Mouse (Mus musculus) forelimb bud, embryonic 11.5 days (tissue): ENCODE measurements around the gene Zmiz1.
A peak's percentile ranks its signal among the peaks of the same experiment; 100 is the strongest.

Source experiments
- DNase-seq: peaks from one replicate; pipeline ENCODE4 v3.0.0-alpha.2; 2012; ENCODE audit warnings: low read depth, low spot score

Zmiz1 gene

DNA sequence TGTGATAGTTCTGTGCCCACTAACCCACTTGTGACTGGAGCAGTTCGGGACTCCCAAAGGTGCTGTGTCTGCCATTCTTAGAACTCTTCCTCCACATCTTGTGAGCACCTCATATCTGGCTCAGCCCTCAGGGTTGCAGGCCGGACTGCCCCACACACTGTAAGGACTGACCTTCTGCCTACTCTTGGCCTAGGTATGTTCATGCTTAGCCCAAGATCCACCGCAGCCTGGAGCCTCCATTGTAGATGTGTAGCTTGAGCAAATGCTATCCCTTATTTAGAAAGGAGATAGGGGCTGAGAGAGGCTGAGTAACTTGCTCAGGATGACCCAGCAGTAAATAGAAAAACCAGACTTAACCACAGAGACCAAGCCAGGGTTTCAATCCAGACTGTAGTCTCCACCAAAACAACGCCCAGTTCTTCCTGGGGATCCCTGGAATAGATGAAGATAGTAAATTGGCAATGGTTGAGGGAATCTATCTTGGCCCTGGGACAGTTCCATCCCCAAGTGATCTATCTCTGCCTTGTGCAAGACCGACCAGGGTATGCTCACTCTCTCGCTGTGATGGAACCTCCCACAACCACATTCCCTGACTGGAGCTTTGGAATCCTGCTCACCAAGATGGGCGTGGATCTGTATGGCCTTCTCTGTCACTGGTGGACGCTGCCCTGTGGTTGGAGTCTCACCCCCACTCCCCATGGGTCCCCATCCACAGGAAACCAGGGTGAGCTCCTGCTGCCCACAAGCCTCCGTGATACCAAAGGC lies 74.8 kb downstream of the Zmiz1 start:
- no peak for DNase-seq

DNA sequence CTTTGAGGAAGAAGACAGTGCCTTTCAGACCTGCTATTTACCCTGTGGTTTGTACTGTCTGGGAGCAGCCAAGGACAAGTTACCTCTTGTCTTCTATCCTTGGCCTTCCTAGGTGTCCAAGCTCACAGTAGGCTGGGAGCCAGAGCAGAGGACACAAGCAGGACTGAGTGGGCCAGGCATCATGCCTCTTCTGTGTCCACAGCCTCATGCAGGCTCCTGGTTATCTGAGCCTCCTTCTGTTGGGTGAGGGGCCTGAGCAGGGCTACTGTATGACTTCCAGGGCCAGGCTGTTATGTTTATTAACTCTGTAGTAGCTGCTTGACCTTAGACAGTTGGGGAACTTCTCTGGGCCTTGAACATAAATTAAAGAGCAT lies 75.4 kb downstream of the Zmiz1 start:
- DNase-seq = no peak

DNA sequence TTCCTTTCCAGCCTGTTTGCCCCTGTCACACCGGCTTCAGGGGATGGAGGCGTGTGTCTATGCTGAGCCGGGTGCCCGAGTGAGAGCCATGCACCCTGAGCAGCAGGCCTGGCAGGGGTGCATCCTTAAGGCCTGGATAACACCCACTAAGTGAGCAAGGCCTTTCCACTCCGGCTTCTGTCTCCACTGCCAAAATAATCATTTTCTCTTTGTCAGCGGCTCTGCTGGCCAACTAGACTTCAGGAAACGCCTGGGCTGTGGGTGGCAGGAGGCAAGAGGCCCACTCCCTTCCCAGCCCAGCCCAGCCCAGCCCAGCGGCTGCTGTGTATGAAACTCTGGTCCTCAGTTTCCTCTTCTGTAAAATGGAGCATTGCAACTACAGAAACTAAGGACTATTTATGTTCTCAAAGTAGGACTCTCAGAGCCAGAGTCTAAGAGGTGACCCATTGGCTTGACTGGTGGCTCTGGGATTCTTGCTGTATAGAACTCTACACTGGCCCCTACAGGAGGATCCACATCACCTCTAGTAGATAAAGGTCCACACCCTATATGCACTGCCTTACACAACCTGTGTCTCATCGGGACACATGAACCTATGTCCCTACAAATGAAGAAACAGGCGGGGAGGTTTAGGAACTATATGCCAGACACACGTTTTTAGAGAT lies 76.1 kb downstream of the Zmiz1 start:
- no peak for DNase-seq

DNA sequence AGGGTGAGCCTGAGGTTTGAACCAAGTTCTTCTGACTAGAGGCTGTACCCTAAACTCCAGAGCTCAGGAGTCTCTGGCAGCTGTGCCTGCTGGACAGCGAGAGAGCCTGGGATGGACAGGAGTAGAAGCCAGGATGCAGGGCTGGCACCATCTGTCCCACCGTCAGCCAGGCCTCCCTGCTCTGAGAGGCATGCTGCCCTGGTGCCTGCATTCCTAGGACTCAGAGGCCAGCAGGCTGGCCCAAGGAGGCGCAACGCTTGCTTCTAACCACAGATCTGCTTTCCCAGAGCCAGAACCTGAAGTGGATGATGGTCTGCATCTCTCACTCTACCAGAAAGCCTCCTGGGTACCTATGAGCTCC lies 76.6 kb downstream of the Zmiz1 start:
- DNase-seq = no peak

DNA sequence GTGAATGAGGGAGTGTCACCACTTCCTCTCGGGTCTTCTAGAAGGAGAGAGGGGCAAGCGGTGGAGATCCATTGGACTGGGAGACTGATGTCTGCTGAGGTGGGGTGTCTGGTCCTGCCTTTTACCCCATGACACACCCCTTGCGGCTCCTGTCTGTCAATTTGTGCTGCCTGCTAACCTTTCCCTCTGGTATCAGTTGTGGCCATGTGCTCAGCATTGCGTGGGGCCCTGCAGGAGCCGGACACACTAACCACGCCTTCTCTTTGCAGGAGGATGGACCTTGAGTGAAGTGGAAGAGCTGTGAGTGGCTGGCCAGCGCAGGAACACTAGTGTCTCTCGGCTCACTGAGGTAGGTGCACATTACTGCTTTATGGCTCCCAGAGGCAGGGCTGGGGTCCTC lies 77.5 kb downstream of the Zmiz1 start:
- no peak for DNase-seq

DNA sequence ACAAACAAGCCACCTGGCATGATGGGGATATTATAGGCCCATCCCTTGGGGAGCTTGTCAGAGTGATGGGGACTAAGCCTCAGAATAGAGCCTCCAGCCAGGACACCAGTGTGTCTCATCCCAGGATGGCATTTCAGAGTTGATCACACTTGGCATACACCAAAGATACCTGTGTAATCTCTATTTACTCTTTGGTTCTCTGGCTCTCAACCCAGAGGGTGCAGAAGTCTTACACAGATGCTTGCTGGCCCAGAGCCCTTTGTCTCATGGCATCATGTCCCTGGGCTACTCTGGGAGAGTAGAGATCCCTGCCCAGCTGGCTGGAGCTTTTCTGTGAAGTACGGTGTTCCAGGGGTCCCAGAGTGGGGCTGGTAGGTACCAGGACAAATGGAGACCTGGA lies 78.4 kb downstream of the Zmiz1 start:
- no peak for DNase-seq

DNA sequence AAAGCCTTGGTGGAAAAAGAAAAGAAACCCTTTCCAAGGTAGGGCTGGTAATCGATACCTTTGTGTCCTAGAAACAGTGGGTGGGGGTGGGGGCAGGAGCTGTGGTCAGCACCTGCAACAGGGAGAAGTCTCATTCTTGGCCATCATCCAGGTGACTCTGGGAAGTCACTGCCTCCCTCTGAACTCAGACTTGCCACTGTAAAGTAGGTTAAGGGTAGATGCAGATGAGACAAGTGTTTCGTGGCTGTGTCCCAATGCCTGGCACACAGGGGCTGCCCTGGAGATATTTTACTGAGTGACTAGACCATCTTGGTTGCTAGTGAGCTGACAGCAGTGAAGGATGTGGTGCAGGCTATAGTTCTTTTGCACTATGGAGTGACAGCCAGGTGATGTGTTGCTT lies 79.5 kb downstream of the Zmiz1 start:
- no peak for DNase-seq

DNA sequence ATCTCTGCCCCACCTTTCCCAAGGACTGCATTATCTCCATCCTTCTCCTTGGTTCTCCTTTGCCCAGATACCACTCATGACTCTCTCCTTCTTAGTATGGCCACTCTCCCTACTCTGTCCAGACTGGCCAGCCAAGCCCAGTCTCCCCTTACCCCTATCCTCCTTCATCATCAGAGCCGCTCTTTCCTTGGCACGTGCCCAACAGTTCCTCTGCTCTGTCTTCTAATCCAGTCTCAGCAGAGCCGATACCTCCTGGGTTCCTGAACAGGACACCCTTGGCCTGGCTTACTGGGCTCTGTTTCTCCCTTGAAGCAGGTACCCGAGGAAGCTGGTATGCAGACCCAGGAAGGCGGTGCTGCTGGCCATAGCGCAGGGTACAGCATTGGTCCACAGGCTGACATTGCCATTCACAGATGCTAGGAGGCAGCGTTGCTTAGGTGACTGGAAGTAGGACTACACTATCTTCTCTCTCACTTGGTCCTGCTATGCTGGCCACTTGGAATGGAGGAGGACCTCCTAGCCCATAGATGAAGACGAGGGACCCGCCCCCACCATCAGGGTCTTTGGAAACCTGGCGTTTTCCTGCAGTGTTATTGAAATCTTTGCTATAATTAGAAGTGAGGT lies 80.6 kb downstream of the Zmiz1 start:
- no peak for DNase-seq

DNA sequence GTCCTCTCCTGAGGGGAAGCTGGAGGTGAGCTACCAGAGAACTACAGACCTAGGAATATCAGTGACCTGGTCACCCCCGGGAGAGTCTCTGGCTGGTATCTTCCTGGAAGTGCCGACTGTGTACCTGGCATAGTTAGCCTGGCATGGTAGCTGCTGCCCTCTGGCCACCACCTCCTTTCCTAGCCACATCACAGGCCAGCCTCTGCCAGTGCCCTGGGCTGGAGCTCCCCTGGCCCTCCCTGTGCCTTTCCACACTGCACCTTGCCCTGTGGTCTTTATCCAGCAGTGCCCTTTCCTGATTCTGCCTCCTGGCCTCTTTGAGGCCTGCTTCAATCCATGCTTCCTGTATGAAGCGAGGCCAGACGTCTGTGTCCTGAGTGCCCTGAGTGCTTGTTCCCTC lies 81.2 kb downstream of the Zmiz1 start:
- no peak for DNase-seq

DNA sequence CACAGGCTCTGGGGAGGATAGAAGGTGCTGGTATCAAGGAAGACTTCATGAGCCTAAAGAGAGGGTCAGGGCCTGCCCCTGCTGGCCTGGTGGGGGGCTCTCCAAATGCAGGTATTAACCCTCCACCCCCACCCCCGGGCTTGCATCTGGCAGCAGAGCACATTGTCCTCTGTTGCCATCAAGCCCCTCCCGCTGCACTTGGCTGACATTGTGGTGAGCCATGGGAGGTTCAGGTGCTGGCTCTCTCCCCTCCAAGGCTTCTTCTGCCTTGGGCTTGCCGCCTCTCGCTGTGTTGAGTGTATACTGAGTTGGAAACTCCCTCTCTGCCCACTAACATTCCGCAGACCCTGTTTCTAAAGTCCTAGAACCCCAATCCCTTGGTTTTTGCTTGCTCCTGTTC lies 82.2 kb downstream of the Zmiz1 start:
- DNase-seq = no peak

DNA sequence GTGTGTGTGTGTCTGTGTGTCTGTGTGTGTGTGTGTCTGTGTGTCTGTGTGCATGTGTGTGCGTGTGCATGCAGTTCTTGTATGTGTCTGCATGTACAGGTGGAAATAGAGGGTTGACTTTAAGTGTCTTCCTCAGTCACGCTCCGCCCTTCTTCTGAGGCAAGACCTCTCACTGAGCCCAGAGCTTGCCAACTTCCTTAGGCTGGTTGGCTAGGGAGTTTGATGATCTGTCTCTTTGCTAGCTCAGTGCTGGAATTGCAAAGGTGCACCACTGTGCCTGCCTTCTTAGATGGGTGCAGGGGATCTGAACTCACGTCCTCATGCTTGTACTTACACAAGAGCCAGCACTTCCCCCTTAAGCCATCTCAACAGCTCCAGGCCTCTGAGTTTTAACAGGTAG lies 84.1 kb downstream of the Zmiz1 start:
- no peak for DNase-seq

DNA sequence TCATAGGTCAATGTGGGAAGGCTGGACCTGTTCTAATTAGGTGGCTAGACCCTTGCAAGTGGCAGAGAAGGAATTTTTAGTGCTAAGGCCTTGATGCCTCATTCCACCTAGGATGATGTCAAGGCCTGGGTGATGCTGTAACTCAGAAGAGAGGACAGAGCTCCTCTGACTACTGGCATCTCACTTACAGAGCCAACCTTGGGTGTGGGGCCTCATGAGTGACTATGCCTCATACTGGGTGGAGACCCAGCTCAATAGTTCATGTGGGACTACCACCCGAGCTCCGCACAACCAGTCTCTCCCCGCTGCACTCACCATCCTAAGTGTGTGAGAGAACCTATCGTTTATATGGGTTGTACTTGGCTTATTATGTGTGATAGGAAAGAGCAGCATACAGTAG lies 84.9 kb downstream of the Zmiz1 start:
- no peak for DNase-seq

DNA sequence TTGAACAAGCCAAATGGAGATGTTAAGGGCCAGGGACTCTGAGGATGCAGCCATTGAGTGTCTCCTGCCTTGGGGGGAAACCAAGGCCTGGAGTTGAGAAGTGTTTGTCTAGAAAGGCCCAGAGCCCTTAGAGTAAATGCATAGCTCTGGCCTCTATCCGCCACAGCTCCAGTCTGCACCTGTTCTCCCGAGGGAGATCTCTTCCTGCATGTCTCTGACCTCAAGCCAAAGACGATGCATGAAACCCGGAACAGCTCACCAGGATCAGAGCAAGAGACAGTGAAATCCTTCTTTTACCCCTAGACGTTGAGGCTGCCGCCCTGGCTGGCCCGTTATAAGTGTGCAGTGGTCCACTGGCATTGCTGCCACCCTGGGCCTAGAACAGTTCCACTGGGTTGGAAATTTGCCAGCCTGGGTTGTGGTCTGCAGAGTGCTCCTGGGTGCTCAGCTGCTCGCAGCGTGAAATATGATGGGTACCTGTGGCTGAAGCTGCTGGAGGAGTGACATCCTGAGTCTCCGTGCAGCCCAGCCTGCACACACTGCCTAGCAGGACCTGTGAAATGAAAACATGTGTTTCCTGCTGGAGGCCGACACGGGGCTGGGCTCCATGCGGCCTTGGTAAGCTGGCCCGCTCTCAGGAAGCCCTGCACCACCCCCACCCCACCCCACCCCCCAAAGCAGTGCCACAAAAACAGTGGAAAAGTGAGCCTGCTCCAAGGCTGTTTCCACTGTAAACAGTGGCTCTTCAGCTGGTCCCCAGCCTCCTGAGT lies 88.1 kb downstream of the Zmiz1 start:
- peak; percentile 66 for DNase-seq

DNA sequence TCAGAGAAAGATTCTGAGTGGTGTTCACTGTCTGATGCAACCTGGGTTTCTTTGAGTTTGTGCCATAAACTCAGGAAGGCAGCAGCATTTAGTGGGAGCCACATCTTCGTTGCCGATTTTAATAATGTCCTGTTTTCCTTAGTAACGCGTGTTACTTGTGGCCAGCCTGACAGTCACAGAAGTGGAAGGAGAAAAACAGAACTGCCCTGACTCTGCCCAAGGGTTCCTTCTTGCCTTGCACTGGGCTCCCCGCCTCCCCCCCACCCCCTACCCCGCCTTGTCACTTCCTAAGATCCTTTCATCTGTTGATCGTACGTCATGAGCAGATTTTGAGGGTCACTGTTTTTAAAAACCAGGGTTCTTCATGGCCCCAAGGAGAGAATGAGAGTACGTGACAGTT lies 88.9 kb downstream of the Zmiz1 start:
- no peak for DNase-seq

DNA sequence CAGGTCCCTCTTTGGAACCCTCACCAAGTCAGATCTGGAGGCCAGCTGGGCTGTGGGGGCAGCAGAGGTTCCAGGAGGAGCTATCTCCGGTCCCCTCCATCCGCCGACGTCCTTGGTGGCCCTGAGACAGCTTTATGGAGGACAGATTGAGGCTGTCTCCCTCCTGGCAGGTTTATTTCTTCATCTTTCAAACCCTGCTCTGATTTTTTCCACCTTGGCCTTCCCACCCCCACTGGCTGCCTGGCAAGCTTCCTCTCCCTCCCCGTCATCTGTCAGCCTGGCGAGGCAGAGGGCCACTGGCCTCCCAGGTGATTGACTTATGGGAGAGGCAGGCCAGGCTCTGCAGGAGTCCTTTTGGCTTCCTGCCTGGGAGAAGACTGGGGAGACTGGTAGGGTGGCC lies 89.7 kb downstream of the Zmiz1 start:
- no peak for DNase-seq

DNA sequence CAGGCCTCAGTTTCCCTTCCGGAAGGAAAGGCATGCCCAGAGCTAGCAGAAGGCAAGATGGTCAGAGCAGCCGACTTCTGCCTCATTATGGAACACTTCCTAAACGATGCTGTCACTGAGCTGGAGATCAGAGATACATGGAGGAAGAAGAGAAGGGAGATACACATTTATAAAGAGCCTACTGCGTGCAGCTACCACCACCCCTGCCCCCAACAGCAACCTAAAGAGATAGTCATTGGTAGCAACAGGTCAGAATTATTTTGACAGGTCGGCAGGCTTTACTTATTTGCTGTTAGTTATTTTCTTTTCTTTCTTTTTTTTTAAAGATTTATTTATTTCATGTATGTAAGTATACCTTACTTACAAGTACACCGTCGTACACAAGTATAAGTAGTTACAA lies 90.1 kb downstream of the Zmiz1 start:
- no peak for DNase-seq

DNA sequence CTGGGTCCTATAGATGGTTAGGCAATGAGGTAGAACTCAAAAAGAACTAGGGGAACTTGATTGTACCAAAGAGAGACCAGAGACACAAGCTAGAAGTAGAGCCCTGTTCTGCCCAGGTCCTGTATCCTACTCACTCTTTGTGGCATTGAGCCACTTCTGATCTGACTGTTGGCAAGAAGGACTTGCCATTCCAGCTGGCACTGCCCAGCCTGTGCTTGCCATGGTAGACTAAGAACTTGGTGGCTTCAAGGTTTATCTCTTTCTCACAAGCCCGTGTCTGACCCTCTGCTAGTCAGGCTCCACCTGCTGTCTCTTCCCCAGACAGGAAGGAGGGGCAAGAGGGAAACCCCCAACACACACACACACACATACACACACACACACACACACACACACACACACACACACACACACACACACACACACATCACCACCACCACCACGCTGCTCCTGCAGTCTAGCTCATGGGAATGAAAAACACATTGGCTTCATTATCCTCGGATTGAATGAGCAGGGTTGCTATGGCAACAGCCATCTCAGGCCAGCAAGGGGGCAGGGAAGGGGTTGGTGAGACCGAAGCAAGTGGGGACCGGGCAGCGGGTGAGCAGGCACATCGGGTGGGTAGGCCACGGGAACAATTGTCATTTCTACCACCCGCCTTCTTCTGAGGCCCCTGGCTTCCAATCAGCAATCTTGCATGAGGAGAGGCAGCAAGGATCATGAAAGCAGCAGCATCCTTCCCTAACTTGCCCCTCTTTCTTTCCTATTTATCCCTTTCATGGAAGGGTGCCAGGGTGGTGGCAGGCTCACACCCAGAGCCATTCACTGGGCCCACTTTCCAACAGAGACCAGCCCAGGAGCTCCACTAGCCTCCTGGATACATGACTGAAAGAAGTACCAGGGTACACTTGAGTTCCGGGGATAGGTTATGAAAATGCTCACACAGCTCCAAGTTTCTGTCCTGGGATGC lies 91.2 kb downstream of the Zmiz1 start:
- DNase-seq = peak; percentile 82

DNA sequence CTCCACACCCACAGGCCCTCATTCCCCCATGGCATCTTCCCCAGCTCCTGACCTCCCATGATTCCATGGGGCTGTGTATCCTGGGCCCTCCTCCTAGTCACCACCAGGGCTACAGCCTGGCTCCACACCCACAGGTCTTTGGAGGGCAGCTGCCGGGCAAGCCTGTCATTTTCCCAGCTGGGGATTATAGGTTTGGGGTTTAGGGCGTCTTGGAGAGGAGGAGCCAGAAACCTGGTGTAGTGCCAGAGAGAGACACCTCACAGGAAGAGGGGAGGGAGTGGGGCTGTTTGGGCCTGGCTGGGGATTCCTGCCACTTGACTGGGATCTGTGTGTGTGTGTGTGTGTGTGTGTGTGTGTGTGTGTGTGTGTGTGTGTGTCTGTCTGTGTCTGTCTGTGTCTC lies 92.7 kb downstream of the Zmiz1 start:
- no peak for DNase-seq

DNA sequence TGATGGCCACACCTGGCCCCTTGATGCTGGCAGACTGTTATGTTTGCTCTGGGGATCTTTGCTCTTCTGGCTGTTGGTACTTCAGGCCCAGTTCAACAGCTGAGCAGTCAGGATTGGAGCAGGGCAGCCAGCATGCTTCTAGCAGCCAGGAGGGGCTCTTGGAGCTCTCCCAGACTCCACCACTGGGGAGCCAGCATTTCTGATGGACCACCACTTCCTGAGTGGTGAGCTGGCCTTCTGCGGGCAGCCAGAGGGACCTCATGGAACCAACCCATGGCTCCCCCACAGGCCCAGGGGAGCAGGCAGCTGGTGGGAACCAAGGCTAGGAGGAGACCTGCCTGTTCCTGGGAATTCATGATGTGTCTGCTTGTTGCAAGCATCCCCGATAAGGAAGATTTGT lies 94.4 kb downstream of the Zmiz1 start:
- DNase-seq = no peak

DNA sequence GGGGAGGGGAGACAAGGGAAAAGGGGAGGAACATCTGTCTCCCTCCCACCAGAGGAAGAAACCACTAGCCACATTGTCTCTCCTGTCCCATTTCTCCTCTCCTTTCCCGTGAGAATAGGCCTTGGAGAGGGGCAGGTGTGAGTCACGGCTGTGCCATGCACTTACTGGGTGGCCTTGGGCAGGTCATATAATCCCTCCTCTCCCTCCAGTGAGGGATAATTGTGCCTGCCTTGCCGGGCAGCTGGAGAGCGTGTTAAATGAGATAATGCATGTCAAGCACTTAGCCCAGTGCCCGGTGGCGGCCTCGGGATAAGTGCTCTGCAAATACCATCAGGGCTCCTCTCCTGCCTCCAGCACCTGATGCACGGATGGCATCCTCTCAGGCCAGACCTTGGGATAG lies 95.8 kb downstream of the Zmiz1 start:
- no peak for DNase-seq

DNA sequence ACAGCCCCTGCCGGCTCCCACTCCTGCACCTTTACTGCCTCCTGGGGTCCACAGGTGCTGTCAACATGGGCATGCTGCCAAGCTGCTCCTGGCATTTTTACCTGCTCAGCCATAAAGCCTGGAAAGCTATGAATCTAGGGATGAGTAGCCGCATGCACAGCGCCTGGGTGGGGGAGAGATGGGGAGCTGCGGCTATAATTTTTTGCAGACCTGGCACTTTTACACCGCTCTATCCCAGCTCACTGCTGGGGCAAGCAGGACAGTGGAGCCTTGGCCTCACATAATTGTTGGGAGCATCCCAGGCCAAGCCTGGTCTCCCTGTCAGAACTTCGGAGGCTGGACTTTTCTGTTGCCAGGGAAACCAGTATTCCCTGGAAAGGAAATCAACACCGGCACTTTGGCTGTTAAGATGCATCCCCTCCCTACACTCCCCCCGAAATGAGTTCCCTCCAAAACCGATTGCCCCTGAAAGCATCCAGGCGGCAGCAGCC lies 96.4 kb downstream of the Zmiz1 start:
- DNase-seq = no peak
